Mouse (Mus musculus): ENCODE measurements around the gene Cers6. TPM values are rescaled to one million over a fixed set of nuclear protein-coding genes. Genes with fewer than 3 reads are reported as not detected.

Gene Cers6
- polyA plus RNA-seq, 1 experiment from 2014 or later = 24.1 TPM

DNA sequence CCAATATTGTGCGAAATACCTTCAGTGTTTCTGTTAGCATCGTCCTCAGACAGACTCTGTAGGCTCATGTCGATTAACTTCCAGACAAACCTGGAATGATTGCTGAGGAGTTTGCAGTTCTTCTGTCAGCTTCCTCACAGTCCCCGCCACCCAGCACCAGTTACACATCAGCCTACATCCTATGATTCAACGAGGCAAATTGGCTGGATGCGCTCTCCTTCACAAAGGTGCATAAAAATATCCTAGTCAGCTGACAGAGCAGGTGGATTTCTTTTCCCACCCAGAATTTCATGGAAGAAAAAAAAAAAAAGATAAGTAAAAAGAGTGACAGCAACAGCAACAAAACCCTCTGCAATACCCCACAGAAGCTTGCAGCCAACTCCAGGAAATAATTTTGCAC lies 127.9 kb downstream of the Cers6 start:
- 94% methylated on average over 6 of the region's 6 CpGs for WGBS
- H3K36me3 ChIP-seq (replicated peaks) = peaks cover 5% of the 10 kb centered on the region; the same call in 1 of the 2 replicates

GRCm38 (mm10) chr2:68992629-68993028 lies 131.4 kb downstream of the Cers6 start:
- H3K9me3 ChIP-seq = no peaks in the 10 kb centered on the region
- no peak overlapping the region for H3K27ac ChIP-seq
- DNase-seq (ENCODE audit: extremely low spot score, low spot score) = no peak
- H3K4me1 ChIP-seq = no peaks in the 10 kb centered on the region
- WGBS = 98% methylated on average over 5 of the region's 5 CpGs
- H3K4me3 ChIP-seq = no peak overlapping the region
- peaks cover 5% of the 10 kb centered on the region; the same call in 1 of the 2 replicates for H3K36me3 ChIP-seq (replicated peaks)
- H3K27me3 ChIP-seq (ENCODE audit: poor library complexity, severe bottlenecking) = no peaks in the 10 kb centered on the region

More for the DNA sequence above, 127.9 kb downstream of the Cers6 start:
- Histone ChIP-seq H3K4me3 (no peak overlapping the region), H3K9me3 (no peaks in the 10 kb centered on the region), H3K27me3 (ENCODE audit: poor library complexity, severe bottlenecking) (no peaks in the 10 kb centered on the region), H3K27ac (no peak overlapping the region), H3K4me1 (peaks cover 10% of the 10 kb centered on the region)
- no peak for DNase-seq (ENCODE audit: extremely low spot score, low spot score)

GRCm38 (mm10) chr2:68994441-68994840 lies 133.2 kb downstream of the Cers6 start:
- no peaks in the 10 kb centered on the region for H3K27me3 ChIP-seq (ENCODE audit: poor library complexity, severe bottlenecking)
- no peak overlapping the region for H3K27ac ChIP-seq
- H3K9me3 ChIP-seq = no peaks in the 10 kb centered on the region
- no peaks in the 10 kb centered on the region for H3K4me1 ChIP-seq
- H3K36me3 ChIP-seq (replicated peaks) = peaks cover 5% of the 10 kb centered on the region; the same call in 1 of the 2 replicates
- H3K4me3 ChIP-seq = no peak overlapping the region
- no peak for DNase-seq (ENCODE audit: extremely low spot score, low spot score)

- Histone ChIP-seq H3K27ac (no peak overlapping the region), H3K27me3 (ENCODE audit: poor library complexity, severe bottlenecking) (no peaks in the 10 kb centered on the region), H3K4me3 (no peak overlapping the region), H3K4me1 (no peaks in the 10 kb centered on the region), H3K9me3 (no peaks in the 10 kb centered on the region), H3K36me3 (replicated peaks) (peaks cover 5% of the 10 kb centered on the region; the same call in 1 of the 2 replicates)
- no peak for DNase-seq (ENCODE audit: extremely low spot score, low spot score)
Observed at GRCm38 (mm10) chr2:68995723-68996122, 134.5 kb downstream of the Cers6 start.

DNA sequence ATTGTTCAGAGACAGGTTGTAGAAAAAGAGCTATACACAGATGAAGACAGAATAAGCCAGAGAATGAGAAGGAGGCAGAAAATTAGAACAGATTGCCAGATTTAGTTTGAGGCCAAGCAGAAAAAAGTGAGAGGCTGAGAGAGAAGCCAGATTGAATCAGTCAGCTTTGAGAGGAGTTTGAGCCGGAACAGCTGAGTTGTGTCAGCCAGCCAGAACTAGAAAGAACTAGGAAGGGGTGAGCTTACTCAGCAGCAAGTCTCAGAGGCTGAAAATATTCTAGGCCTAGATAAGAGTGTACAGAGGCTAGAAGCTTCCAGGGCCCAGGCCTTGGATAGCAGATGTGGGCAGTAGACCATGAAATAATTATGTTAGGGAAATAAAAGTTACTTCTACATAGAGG lies 135.0 kb downstream of the Cers6 start:
- Histone ChIP-seq H3K36me3 (replicated peaks) (peaks cover 5% of the 10 kb centered on the region; the same call in 1 of the 2 replicates), H3K9me3 (no peaks in the 10 kb centered on the region), H3K27ac (no peak overlapping the region), H3K4me1 (no peaks in the 10 kb centered on the region), H3K27me3 (ENCODE audit: poor library complexity, severe bottlenecking) (no peaks in the 10 kb centered on the region), H3K4me3 (no peak overlapping the region)
- no peak for DNase-seq (ENCODE audit: extremely low spot score, low spot score)
- 98% methylated on average over 1 of the region's 1 CpGs for WGBS

DNA sequence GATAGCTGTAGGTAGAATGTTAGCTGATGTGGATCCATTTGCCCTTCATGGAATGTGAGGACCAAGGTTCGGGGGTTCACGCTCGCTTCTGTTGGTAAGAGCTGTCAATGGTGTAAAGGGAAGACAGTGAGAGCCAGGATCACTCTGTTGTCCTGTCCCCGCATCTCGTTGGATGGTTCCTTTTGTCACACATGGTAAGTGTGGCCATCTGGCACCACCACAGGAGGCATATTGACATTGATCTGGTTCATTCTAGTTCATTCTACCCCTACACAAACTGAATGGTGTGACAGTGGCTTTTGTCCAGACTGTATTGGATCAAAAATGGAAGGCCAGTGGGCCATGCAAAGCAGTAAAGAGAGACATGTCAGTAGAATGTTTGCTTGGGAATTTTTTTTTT lies 142.8 kb downstream of the Cers6 start:
- Histone ChIP-seq H3K9me3 (no peaks in the 10 kb centered on the region), H3K27me3 (ENCODE audit: poor library complexity, severe bottlenecking) (no peaks in the 10 kb centered on the region), H3K4me1 (peaks cover 4% of the 10 kb centered on the region; the same call in 1 of the 2 replicates), H3K36me3 (replicated peaks) (0 out of 2 replicates have a peak, but pooled peaks cover 2% of the 10 kb centered on the region), H3K27ac (no peak overlapping the region), H3K4me3 (no peak overlapping the region)
- DNase-seq (ENCODE audit: extremely low spot score, low spot score) = no peak
- 88% methylated on average over 5 of the region's 5 CpGs for WGBS

- no peaks in the 10 kb centered on the region for H3K9me3 ChIP-seq
- no peak overlapping the region for H3K27ac ChIP-seq
- no peak for DNase-seq (ENCODE audit: extremely low spot score, low spot score)
- WGBS = 76% methylated on average over 7 of the region's 7 CpGs
- H3K36me3 ChIP-seq (replicated peaks) = no peaks in the 10 kb centered on the region
- peaks cover 16% of the 10 kb centered on the region for H3K4me1 ChIP-seq
- no peak overlapping the region for H3K4me3 ChIP-seq
- no peaks in the 10 kb centered on the region for H3K27me3 ChIP-seq (ENCODE audit: poor library complexity, severe bottlenecking)
Observed at GRCm38 (mm10) chr2:69011392-69011791, 150.2 kb downstream of the Cers6 start.

- no peaks in the 10 kb centered on the region for H3K27me3 ChIP-seq (ENCODE audit: poor library complexity, severe bottlenecking)
- H3K27ac ChIP-seq = no peak overlapping the region
- no peaks in the 10 kb centered on the region for H3K9me3 ChIP-seq
- no peaks in the 10 kb centered on the region for H3K36me3 ChIP-seq (replicated peaks)
- DNase-seq (ENCODE audit: extremely low spot score, low spot score) = no peak
- H3K4me1 ChIP-seq = peaks cover 16% of the 10 kb centered on the region
- H3K4me3 ChIP-seq = no peak overlapping the region
- 88% methylated on average over 2 of the region's 2 CpGs for WGBS
Observed at GRCm38 (mm10) chr2:69011860-69012259, 150.6 kb downstream of the Cers6 start.

DNA sequence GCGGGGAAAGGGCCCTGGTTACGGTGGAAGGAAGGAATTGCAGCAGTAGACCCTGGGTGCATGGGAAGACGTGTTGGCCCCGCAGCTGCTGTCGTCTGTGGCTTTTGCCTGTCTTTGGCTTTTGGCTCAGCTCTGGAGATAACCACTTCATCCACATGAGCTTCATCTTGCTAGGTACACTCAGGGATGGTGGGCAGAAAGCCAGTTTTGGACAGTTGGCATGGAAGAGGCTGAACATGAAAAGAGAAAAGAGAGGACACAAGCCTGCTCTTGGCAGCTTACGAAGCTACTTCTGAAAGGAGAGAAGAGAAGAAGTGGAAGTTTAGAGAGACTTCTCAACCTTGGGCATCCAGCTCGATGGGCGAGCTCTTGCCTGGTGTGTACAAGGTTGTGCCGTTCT lies 153.0 kb downstream of the Cers6 start:
- no peak for DNase-seq (ENCODE audit: extremely low spot score, low spot score)
- Histone ChIP-seq H3K4me3 (no peak overlapping the region), H3K9me3 (no peaks in the 10 kb centered on the region), H3K4me1 (peaks cover 16% of the 10 kb centered on the region), H3K36me3 (replicated peaks) (no peaks in the 10 kb centered on the region), H3K27me3 (ENCODE audit: poor library complexity, severe bottlenecking) (no peaks in the 10 kb centered on the region), H3K27ac (no peak overlapping the region)
- 95% methylated on average over 9 of the region's 9 CpGs for WGBS

GRCm38 (mm10) chr2:69015172-69015724 lies 154.0 kb downstream of the Cers6 start:
- WGBS = 86% methylated on average over 9 of the region's 9 CpGs
- no peaks in the 10 kb centered on the region for H3K36me3 ChIP-seq (replicated peaks)
- no peak for DNase-seq (ENCODE audit: extremely low spot score, low spot score)
- peaks cover 16% of the 10 kb centered on the region for H3K4me1 ChIP-seq
- H3K27ac ChIP-seq = no peak overlapping the region
- H3K9me3 ChIP-seq = no peaks in the 10 kb centered on the region
- H3K27me3 ChIP-seq (ENCODE audit: poor library complexity, severe bottlenecking) = no peaks in the 10 kb centered on the region
- H3K4me3 ChIP-seq = no peak overlapping the region

- Histone ChIP-seq H3K4me1 (peaks cover 15% of the 10 kb centered on the region), H3K9me3 (no peaks in the 10 kb centered on the region), H3K36me3 (replicated peaks) (no peaks in the 10 kb centered on the region), H3K27me3 (ENCODE audit: poor library complexity, severe bottlenecking) (no peaks in the 10 kb centered on the region), H3K27ac (no peak overlapping the region), H3K4me3 (no peak overlapping the region)
- 91% methylated on average over 5 of the region's 5 CpGs for WGBS
- DNase-seq (ENCODE audit: extremely low spot score, low spot score) = no peak
Observed at GRCm38 (mm10) chr2:69015822-69016221, 154.6 kb downstream of the Cers6 start.

- no peak for DNase-seq (ENCODE audit: extremely low spot score, low spot score)
- WGBS = 97% methylated on average over 13 of the region's 13 CpGs
- no peaks in the 10 kb centered on the region for H3K36me3 ChIP-seq (replicated peaks)
- H3K27ac ChIP-seq = no peak overlapping the region
- H3K27me3 ChIP-seq (ENCODE audit: poor library complexity, severe bottlenecking) = no peaks in the 10 kb centered on the region
- H3K4me3 ChIP-seq = no peak overlapping the region
- H3K4me1 ChIP-seq = peaks cover 4% of the 10 kb centered on the region; the same call in 1 of the 2 replicates
- no peaks in the 10 kb centered on the region for H3K9me3 ChIP-seq
Observed at GRCm38 (mm10) chr2:69019026-69019565, 157.9 kb downstream of the Cers6 start.

DNA sequence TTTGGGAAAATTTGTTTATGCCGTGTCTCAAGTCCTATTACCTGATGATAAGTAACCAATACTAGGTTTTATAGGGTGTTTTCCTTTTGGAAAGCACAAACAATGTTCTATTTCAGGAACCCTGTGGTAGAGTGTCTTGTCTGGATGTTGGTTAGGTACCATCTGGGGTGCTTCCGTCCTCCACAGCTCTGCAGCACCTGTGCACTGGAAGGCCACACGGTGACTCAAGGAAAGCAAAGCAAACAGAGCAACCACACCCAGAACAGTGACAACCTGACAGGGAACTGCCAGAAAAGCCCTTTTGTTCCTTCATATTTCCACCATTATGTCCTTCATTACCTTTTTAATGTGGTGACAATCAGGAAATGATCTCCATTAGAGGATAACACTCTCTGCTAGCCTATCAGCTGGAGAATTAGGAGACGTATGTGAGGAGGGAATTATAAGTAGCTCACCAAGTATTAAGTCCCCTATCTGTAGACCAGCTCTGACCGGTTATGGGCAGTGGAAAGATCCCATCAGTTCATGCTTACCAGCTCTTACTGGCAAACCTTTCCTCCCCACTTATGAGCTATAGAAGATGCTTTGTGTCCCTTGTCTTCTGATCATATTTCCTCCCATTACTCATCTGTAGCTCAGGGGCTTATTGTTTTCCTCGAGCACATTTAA lies 158.7 kb downstream of the Cers6 start:
- H3K4me1 ChIP-seq = peaks cover 7% of the 10 kb centered on the region; the same call in 1 of the 2 replicates
- WGBS = 90% methylated on average over 6 of the region's 6 CpGs
- no peak overlapping the region for H3K4me3 ChIP-seq
- no peaks in the 10 kb centered on the region for H3K36me3 ChIP-seq (replicated peaks)
- H3K27me3 ChIP-seq (ENCODE audit: poor library complexity, severe bottlenecking) = no peaks in the 10 kb centered on the region
- no peaks in the 10 kb centered on the region for H3K9me3 ChIP-seq
- no peak for DNase-seq (ENCODE audit: extremely low spot score, low spot score)
- H3K27ac ChIP-seq = no peak overlapping the region

Data from forebrain, embryonic 10.5 days (tissue).